Mouse (Mus musculus): ENCODE measurements at regions not wholly inside any gene's neighbourhood (a gene's known extent, or its start where the extent isn't known, plus 50 kb on each side); places are given as distances from the start of the nearest gene placed in this dataset.

DNA sequence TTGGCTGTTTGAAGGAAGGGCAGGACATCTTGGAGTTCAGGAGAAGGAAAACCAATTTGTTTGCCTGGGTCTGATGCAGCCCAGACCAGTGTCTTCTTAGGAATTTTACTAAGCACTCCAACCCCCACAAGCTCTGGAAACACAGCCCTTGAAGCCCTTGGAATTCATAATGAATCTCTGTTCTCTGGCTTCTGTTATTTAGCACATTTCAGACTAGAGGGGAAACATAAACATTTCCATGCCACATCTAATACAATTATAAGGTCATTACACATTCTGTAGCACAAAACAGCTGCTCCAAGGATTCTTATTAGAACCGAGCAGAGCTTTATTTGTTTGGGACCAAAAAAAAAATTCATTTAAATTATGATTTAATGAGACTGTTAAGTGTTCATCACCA is 67.8 kb upstream of the Rora start:
- 60% methylated on average over 1 of the region's 1 CpGs for WGBS
- no peak for ATAC-seq (ENCODE audit: insufficient number of reproducible peaks, insufficient read depth, low FRiP score, low read depth)
- Histone ChIP-seq H3K9me3 (ENCODE audit: control insufficient read depth, low read length) (no peaks in the 10 kb centered on the region), H3K36me3 (ENCODE audit: control insufficient read depth, insufficient read depth, low read length) (no peaks in the 10 kb centered on the region), H3K27ac (replicated peaks in 1 of 2; ENCODE audit: control insufficient read depth in 1 of 2, insufficient read depth in 1 of 2, low read depth in 2 of 2, low read length in 2 of 2) (no peak overlapping the region), H3K4me3 (ENCODE audit: control insufficient read depth in 1 of 2, insufficient read depth in 1 of 2, low read depth in 1 of 2, low read length in 2 of 2) (no peak overlapping the region), H3K27me3 (ENCODE audit: control insufficient read depth, insufficient read depth, low read length) (no peaks in the 10 kb centered on the region), H3K9ac (ENCODE audit: low read length) (no peak overlapping the region), H3K4me1 (ENCODE audit: control insufficient read depth in 2 of 2, insufficient read depth in 2 of 2, low read length in 2 of 2) (no peaks in the 10 kb centered on the region), H3K4me2 (ENCODE audit: low read length) (no peak overlapping the region)

DNA sequence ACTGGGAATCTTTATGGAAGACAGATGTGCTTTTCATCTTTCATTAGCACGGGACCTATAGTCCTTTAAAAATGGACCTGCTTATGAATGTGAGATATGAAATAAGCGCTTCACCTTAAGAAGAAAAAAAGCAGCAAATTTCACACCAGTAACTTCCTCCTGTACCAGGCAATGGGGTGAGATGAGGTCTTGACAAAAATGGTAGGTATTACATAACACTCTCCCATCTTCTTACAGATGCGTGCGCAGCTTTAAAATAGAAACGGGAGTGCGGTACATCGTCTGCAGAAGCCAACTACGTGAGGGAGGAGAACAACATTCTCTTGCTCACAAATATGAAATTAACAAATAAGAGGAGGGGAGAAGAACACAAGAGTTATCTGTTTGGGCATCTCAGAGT is 62.6 kb upstream of the Rora start:
- Histone ChIP-seq H3K36me3 (ENCODE audit: control insufficient read depth, insufficient read depth, low read length) (no peaks in the 10 kb centered on the region), H3K9ac (ENCODE audit: low read length) (no peak overlapping the region), H3K4me3 (ENCODE audit: control insufficient read depth in 1 of 2, insufficient read depth in 1 of 2, low read depth in 1 of 2, low read length in 2 of 2) (no peak overlapping the region), H3K4me2 (ENCODE audit: low read length) (no peak overlapping the region), H3K4me1 (ENCODE audit: control insufficient read depth in 2 of 2, insufficient read depth in 2 of 2, low read length in 2 of 2) (no peaks in the 10 kb centered on the region), H3K9me3 (ENCODE audit: control insufficient read depth, low read length) (no peaks in the 10 kb centered on the region), H3K27me3 (ENCODE audit: control insufficient read depth, insufficient read depth, low read length) (no peaks in the 10 kb centered on the region), H3K27ac (replicated peaks in 1 of 2; ENCODE audit: control insufficient read depth in 1 of 2, insufficient read depth in 1 of 2, low read depth in 2 of 2, low read length in 2 of 2) (no peak overlapping the region)
- WGBS, result 81% methylated on average over 8 of the region's 8 CpGs
- no peak for ATAC-seq (ENCODE audit: insufficient number of reproducible peaks, insufficient read depth, low FRiP score, low read depth)

DNA sequence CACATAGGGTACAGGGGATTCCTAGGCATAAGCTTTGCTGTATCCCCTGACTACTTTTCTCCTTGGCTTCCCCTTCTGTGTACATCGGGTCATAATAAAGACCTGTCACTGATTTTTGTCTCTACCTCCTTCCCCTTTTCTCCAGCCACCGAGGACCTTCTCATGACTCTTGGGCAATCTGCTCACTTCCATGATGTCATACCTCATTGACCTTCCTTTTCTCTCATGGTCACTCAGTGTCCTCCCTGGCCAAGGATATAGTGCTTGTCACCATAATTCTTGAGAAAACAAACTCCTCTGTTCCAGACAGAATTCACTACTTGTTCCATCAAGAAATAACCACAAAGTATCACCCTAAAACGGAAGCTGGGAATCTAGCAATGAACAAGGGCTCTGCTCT is 60.6 kb upstream of the Rora start:
- no peaks in the 10 kb centered on the region for H3K9me3 ChIP-seq (ENCODE audit: control insufficient read depth, low read length)
- no peak overlapping the region for H3K4me2 ChIP-seq (ENCODE audit: low read length)
- no peaks in the 10 kb centered on the region for H3K36me3 ChIP-seq (ENCODE audit: control insufficient read depth, insufficient read depth, low read length)
- H3K4me3 ChIP-seq (ENCODE audit: control insufficient read depth in 1 of 2, insufficient read depth in 1 of 2, low read depth in 1 of 2, low read length in 2 of 2), result no peak overlapping the region
- no peak overlapping the region for H3K27ac ChIP-seq (replicated peaks in 1 of 2; ENCODE audit: control insufficient read depth in 1 of 2, insufficient read depth in 1 of 2, low read depth in 2 of 2, low read length in 2 of 2)
- H3K9ac ChIP-seq (ENCODE audit: low read length), result no peak overlapping the region
- no peak for ATAC-seq (ENCODE audit: insufficient number of reproducible peaks, insufficient read depth, low FRiP score, low read depth)
- WGBS, result 79% methylated on average over 3 of the region's 3 CpGs
- H3K27me3 ChIP-seq (ENCODE audit: control insufficient read depth, insufficient read depth, low read length), result no peaks in the 10 kb centered on the region
- no peaks in the 10 kb centered on the region for H3K4me1 ChIP-seq (ENCODE audit: control insufficient read depth in 2 of 2, insufficient read depth in 2 of 2, low read length in 2 of 2)

DNA sequence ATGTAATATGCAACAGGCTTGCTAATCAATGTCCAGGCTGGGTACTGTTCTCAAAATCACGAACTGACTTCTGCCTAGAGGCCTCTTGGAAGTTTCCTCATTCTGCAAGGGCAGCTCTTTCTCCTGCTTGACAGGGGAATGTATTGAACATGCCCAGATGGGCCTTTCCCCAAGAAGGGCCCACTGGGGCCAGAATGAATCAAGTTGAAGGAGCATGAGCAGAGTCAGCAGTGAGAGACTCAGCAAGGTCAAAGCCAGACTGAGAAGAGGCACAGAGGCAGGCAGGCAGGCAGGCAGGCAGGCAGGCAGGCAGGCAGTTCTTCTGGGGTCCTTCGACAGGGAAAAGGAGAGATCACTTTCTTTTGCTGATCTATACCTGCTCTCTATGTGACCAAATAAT is 59.0 kb upstream of the Rora start:
- Histone ChIP-seq H3K4me2 (ENCODE audit: low read length) (no peak overlapping the region), H3K27ac (replicated peaks in 1 of 2; ENCODE audit: control insufficient read depth in 1 of 2, insufficient read depth in 1 of 2, low read depth in 2 of 2, low read length in 2 of 2) (no peak overlapping the region), H3K9ac (ENCODE audit: low read length) (no peak overlapping the region), H3K4me1 (ENCODE audit: control insufficient read depth in 2 of 2, insufficient read depth in 2 of 2, low read length in 2 of 2) (no peaks in the 10 kb centered on the region; a peak in 1 of 4 replicates), H3K4me3 (ENCODE audit: control insufficient read depth in 1 of 2, insufficient read depth in 1 of 2, low read depth in 1 of 2, low read length in 2 of 2) (no peak overlapping the region), H3K36me3 (ENCODE audit: control insufficient read depth, insufficient read depth, low read length) (no peaks in the 10 kb centered on the region), H3K27me3 (ENCODE audit: control insufficient read depth, insufficient read depth, low read length) (no peaks in the 10 kb centered on the region), H3K9me3 (ENCODE audit: control insufficient read depth, low read length) (no peaks in the 10 kb centered on the region)
- no peak for ATAC-seq (ENCODE audit: insufficient number of reproducible peaks, insufficient read depth, low FRiP score, low read depth)
- 73% methylated on average over 2 of the region's 2 CpGs for WGBS

All from heart, embryonic 14.5 days (tissue).